Mouse (Mus musculus): ENCODE results near the gene Cisd3. TPM values are rescaled to one million over a fixed set of nuclear protein-coding genes. Genes with fewer than 3 reads are reported as not detected.

The Cisd3 gene
- polyA plus RNA-seq, 1 experiment from 2014 or later: 15.4 TPM

DNA sequence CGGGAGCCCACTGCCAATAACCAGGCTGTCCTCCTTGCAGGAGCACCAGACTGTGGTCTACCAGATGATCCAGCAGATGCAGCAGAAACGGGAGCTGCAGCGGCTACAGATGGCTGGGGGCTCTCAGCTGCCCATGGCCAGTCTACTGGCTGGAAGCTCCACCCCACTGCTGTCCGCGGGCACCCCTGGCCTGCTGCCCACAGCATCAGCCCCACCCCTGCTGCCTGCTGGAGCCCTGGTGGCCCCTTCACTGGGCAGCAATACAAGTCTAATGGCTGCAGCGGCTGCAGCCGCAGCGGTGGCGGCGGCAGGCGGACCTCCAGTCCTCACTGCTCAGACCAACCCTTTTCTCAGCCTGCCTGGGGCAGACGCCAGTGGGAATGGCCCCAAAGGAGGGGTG is 5.2 kb upstream of the Cisd3 start:
- peaks cover 28% of the 10 kb centered on the region for H3K4me1 ChIP-seq (replicated peaks; ENCODE audit: control insufficient read depth, insufficient read depth, low read length)
- H3K9me3 ChIP-seq (ENCODE audit: control insufficient read depth, low read length): no peaks in the 10 kb centered on the region
- H3K4me3 ChIP-seq (replicated peaks; ENCODE audit: low read length): no peak overlapping the region
- peaks cover 6% of the 10 kb centered on the region; the same call in 1 of the 2 replicates for H3K36me3 ChIP-seq (ENCODE audit: control insufficient read depth, insufficient read depth)
- 42% methylated on average over 12 of the region's 12 CpGs for WGBS
- H3K9ac ChIP-seq (replicated peaks; ENCODE audit: low read depth, low read length): no peak overlapping the region
- H3K27me3 ChIP-seq (replicated peaks; ENCODE audit: control insufficient read depth, insufficient read depth, low read length): no peaks in the 10 kb centered on the region
- peak; percentile 49; the same call in 1 of the 2 replicates for ATAC-seq
- H3K27ac ChIP-seq (ENCODE audit: low read length): no peak overlapping the region
- H3K4me2 ChIP-seq (ENCODE audit: low read length): no peak overlapping the region

DNA sequence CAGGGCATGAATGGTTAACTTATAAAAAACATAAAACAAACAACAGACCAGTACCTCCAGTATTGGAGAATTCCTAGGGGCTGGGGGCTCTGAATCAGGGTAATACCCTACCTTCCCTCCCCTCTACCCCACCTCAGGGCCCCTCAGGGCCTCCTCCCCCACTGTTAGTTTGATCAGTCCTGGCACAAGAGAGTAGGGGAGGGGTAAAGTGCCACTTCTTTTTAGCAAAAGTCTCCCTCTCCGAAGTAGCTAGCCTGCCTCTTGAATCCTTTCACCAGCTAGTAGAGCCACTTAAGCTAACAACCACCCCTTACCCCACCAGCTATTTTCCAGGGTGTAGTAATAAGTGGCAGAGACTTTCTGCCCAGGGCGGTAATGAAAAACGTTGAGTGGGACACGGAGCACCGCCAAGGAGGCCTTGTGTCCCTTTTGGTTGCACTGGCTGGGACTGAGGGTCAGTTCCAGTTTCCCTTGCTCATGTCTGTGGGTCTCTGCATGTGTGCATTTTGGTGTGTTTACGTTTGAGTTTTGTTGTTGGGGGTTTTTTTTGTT is 3.0 kb upstream of the Cisd3 start:
- Histone ChIP-seq H3K9ac (replicated peaks; ENCODE audit: low read depth, low read length) (no peak overlapping the region), H3K4me2 (ENCODE audit: low read length) (no peak overlapping the region), H3K27ac (ENCODE audit: low read length) (no peak overlapping the region), H3K27me3 (replicated peaks; ENCODE audit: control insufficient read depth, insufficient read depth, low read length) (no peaks in the 10 kb centered on the region), H3K4me3 (replicated peaks; ENCODE audit: low read length) (no peak overlapping the region), H3K4me1 (replicated peaks; ENCODE audit: control insufficient read depth, insufficient read depth, low read length) (peaks cover 24% of the 10 kb centered on the region), H3K36me3 (ENCODE audit: control insufficient read depth, insufficient read depth) (peaks cover 6% of the 10 kb centered on the region; the same call in 1 of the 2 replicates), H3K9me3 (ENCODE audit: control insufficient read depth, low read length) (no peaks in the 10 kb centered on the region)
- WGBS: 68% methylated on average over 6 of the region's 6 CpGs
- ATAC-seq: no peak

DNA sequence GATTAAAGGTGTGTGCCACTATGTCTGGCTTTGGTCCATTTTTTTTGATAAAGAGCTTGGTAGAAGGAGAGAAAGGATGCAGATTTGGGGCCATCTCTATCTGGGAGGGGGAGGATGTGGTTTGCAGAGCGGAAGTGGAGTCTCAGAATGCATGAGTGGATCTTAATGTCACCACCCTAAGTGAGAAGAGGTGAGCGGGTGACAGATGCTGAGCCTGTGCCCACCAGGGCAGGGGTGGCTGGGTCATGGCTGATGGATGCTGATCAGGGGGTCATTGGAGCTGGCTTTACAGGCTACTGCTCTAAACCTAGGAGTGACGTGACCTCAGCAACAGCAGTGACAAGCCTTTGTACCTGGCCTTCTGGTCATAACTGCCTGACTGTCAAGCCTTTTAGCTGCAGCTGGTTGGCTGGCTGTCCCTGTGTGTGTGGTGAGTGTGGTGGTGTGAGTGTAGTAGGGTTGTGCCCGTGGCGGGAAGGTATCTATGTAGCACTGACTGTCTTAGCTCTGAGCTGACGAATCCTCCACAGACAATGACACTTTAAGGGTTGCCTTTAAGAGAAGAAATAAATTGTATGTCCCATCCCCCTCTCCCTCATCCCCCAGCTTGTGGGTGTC is 1.5 kb upstream of the Cisd3 start:
- H3K4me2 ChIP-seq (ENCODE audit: low read length): no peak overlapping the region

DNA sequence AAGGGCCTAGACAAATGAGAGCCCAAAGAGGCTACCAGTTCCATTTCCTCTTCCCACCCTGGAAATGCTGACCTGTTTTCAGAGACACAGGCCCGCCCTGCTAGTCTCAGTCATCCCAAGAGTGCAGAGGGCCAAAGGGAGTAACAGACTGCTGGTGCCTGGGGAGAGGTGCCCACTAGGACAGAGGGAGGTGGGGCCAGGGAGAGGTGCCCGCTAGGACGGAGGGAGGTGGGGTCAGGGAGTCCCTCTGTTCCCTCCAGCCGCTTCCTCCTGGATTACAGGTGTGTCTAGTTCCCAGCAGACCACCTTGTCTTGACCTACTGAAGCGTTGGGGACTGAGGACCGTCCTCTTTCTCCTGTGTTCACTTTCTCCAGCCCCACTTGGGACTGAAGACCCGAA is 860 bp upstream of the Cisd3 start:
- Histone ChIP-seq H3K36me3 (ENCODE audit: control insufficient read depth, insufficient read depth) (peaks cover 4% of the 10 kb centered on the region; the same call in 1 of the 2 replicates), H3K4me1 (replicated peaks; ENCODE audit: control insufficient read depth, insufficient read depth, low read length) (peaks cover 14% of the 10 kb centered on the region), H3K4me3 (replicated peaks; ENCODE audit: low read length) (no peak overlapping the region), H3K27me3 (replicated peaks; ENCODE audit: control insufficient read depth, insufficient read depth, low read length) (no peaks in the 10 kb centered on the region), H3K27ac (ENCODE audit: low read length) (no peak overlapping the region), H3K9me3 (ENCODE audit: control insufficient read depth, low read length) (no peaks in the 10 kb centered on the region), H3K4me2 (ENCODE audit: low read length) (no peak overlapping the region), H3K9ac (replicated peaks; ENCODE audit: low read depth, low read length) (no peak overlapping the region)
- ATAC-seq: no peak
- WGBS: 55% methylated on average over 7 of the region's 7 CpGs

More for the DNA sequence above, 1.5 kb upstream of the Cisd3 start:
- ATAC-seq: no peak
- Histone ChIP-seq H3K27me3 (replicated peaks; ENCODE audit: control insufficient read depth, insufficient read depth, low read length) (no peaks in the 10 kb centered on the region), H3K36me3 (ENCODE audit: control insufficient read depth, insufficient read depth) (peaks cover 6% of the 10 kb centered on the region; the same call in 1 of the 2 replicates), H3K4me1 (replicated peaks; ENCODE audit: control insufficient read depth, insufficient read depth, low read length) (peaks cover 14% of the 10 kb centered on the region), H3K27ac (ENCODE audit: low read length) (no peak overlapping the region), H3K9ac (replicated peaks; ENCODE audit: low read depth, low read length) (no peak overlapping the region), H3K4me3 (replicated peaks; ENCODE audit: low read length) (no peak overlapping the region), H3K9me3 (ENCODE audit: control insufficient read depth, low read length) (no peaks in the 10 kb centered on the region)
- WGBS: 81% methylated on average over 6 of the region's 6 CpGs

DNA sequence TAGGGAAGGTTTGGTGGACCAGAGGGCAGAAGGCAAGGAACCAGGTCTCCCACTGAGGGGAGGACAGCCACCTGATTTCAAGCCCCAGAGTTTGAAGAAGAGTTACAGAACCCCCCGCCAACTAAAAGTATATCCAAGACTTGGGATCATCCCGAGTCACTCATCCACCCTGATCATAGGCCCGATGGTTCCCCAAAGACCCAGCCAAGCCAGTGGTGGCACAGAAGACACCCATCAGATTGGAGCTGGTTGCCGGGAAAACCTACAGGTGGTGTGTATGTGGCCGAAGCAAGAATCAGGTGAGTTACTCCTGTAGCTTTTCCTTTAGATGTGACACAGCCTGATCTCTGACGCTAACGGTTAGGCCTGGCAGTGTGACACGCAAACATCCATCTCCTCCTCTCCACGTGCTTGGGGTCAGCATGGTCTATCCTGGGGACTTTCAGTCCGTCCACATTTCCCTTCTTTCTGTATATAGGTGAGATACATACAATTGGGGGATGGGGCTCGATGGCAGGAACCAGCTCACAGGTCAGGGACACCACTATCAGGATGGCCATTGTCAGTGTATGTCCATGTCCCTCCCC is 789 bp downstream of the Cisd3 start:
- Histone ChIP-seq H3K9ac (replicated peaks; ENCODE audit: low read depth, low read length) (no peak overlapping the region), H3K4me3 (replicated peaks; ENCODE audit: low read length) (peak overlapping the region; percentile 39), H3K36me3 (ENCODE audit: control insufficient read depth, insufficient read depth) (peaks cover 15% of the 10 kb centered on the region), H3K27ac (ENCODE audit: low read length) (no peak overlapping the region), H3K4me1 (replicated peaks; ENCODE audit: control insufficient read depth, insufficient read depth, low read length) (peaks cover 10% of the 10 kb centered on the region), H3K9me3 (ENCODE audit: control insufficient read depth, low read length) (no peaks in the 10 kb centered on the region), H3K4me2 (ENCODE audit: low read length) (peak overlapping the region; percentile 68), H3K27me3 (replicated peaks; ENCODE audit: control insufficient read depth, insufficient read depth, low read length) (no peaks in the 10 kb centered on the region)
- WGBS: 75% methylated on average over 11 of the region's 11 CpGs
- no peak for ATAC-seq

DNA sequence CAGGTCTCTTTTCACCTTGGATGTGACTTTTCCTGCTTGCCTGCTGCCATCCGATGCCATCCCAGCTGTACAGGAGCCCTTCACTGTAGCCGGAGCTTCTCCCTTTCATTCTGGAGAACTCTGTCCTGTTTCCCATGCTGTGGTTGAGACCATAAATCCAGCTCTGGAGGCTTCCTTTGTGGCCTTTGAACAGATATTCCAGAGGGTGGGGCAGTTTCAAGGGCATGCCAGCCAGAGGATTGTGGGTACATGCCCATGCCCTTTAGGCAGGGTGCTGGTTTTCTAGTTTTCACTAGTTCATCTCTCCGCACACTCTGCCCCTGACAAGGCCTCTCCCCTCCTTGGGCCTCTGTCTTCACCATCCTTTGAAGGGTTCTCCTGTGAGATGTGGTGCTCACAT is 1.4 kb downstream of the Cisd3 start:
- 82% methylated on average over 3 of the region's 3 CpGs for WGBS
- ATAC-seq: no peak

DNA sequence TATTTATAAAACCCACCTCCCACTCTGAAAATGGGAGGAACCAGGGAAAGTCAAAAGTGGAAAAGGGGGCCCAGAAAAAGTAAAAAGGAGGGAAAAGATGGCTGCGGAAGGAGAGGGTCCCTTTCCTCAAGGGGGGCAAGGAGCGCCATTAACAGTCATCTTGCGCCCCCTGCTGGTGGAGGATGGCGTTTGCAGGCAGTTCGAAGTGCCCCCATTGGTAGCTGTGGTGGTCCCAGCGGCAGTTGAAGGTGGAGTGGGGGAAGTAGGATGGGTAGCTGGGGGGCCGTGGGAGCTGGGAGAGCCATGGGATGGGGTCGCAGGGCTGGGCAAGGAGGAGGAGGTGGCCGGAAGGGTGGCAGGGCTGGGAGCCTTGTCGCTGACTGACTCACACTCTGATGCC is 4.2 kb downstream of the Cisd3 start:
- Histone ChIP-seq H3K9ac (replicated peaks; ENCODE audit: low read depth, low read length) (no peak overlapping the region), H3K36me3 (ENCODE audit: control insufficient read depth, insufficient read depth) (peaks cover 14% of the 10 kb centered on the region), H3K9me3 (ENCODE audit: control insufficient read depth, low read length) (no peaks in the 10 kb centered on the region), H3K4me1 (replicated peaks; ENCODE audit: control insufficient read depth, insufficient read depth, low read length) (peaks cover 27% of the 10 kb centered on the region), H3K4me2 (ENCODE audit: low read length) (no peak overlapping the region), H3K27me3 (replicated peaks; ENCODE audit: control insufficient read depth, insufficient read depth, low read length) (no peaks in the 10 kb centered on the region), H3K27ac (ENCODE audit: low read length) (no peak overlapping the region), H3K4me3 (replicated peaks; ENCODE audit: low read length) (no peak overlapping the region)
- no peak; the same call in 1 of the 2 replicates for ATAC-seq
- 21% methylated on average over 10 of the region's 10 CpGs for WGBS

More for the DNA sequence above, 1.4 kb downstream of the Cisd3 start:
- H3K9me3 ChIP-seq (ENCODE audit: control insufficient read depth, low read length): no peaks in the 10 kb centered on the region
- peaks cover 10% of the 10 kb centered on the region for H3K4me1 ChIP-seq (replicated peaks; ENCODE audit: control insufficient read depth, insufficient read depth, low read length)
- H3K27me3 ChIP-seq (replicated peaks; ENCODE audit: control insufficient read depth, insufficient read depth, low read length): no peaks in the 10 kb centered on the region
- no peak overlapping the region for H3K9ac ChIP-seq (replicated peaks; ENCODE audit: low read depth, low read length)
- H3K4me3 ChIP-seq (replicated peaks; ENCODE audit: low read length): no peak overlapping the region
- H3K27ac ChIP-seq (ENCODE audit: low read length): no peak overlapping the region
- no peak overlapping the region for H3K4me2 ChIP-seq (ENCODE audit: low read length)
- H3K36me3 ChIP-seq (ENCODE audit: control insufficient read depth, insufficient read depth): peaks cover 13% of the 10 kb centered on the region

DNA sequence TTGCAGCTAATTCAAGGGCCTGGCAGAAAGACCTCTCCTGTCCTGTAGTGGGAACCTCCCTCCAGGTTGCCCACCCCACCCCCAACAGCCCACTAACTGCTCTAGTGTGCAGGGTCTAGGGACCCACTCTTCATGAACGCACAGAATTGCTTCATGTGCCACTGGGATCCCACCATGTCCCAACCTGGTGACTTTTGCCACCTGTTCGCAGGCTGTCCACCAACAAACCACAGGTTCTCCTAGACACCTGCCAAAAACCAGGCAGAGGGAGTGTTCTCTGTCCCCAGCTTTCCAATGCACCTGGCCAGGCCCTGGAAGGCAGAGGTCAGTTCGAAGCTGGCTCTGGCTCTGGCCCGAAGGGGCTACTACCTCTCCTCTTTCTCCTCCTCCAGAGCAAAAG is 8.8 kb downstream of the Cisd3 start:
- ATAC-seq: no peak
- Histone ChIP-seq H3K4me1 (replicated peaks; ENCODE audit: control insufficient read depth, insufficient read depth, low read length) (peaks cover 51% of the 10 kb centered on the region), H3K9ac (replicated peaks; ENCODE audit: low read depth, low read length) (no peak overlapping the region; the same call in 1 of the 2 replicates), H3K4me2 (ENCODE audit: low read length) (peak overlapping the region; percentile 20; the same call in 1 of the 2 replicates), H3K9me3 (ENCODE audit: control insufficient read depth, low read length) (no peaks in the 10 kb centered on the region), H3K36me3 (ENCODE audit: control insufficient read depth, insufficient read depth) (peaks cover 14% of the 10 kb centered on the region), H3K27ac (ENCODE audit: low read length) (peak overlapping the region; percentile 73), H3K27me3 (replicated peaks; ENCODE audit: control insufficient read depth, insufficient read depth, low read length) (no peaks in the 10 kb centered on the region), H3K4me3 (replicated peaks; ENCODE audit: low read length) (no peak overlapping the region)
- WGBS: 52% methylated on average over 4 of the region's 4 CpGs

DNA sequence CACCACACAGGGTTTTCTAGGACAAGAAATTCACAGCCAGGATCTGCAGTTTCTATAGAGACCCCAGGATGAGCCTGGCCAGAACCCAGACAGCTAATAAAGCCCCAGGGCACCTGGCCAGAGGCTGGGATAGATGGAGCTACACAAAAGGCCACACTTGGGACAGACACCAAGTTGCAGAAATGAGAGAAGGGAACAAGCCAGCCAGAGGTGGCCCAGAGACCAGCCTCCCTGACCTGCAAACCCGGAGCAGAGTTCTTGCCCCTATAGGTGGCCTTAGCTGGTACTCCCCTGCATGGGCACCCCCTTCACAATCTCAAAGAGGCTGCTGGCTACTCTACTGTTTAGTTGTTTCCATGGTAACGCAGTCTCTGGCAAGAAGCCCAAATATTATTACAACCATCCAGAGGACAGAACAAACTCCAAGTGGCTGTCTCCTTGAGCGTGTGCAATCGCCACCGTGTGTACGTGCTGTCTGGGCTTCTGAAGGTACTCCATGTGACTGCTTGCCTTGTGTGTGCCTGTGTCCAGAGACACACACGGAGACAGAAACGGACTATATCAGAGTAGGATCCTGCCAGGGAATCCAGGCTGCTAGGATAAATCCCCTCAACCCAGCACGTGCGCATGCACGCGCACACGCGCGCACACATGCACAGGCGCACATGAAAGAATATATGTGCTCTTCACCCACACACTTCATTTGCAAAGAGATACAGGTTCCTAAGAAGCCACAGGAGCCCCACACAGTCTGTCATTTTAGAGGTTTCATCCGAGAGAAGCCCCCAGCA is 9.5 kb downstream of the Cisd3 start:
- ATAC-seq: peak; percentile 13
- Histone ChIP-seq H3K4me2 (ENCODE audit: low read length) (peak overlapping the region; percentile 88), H3K4me1 (replicated peaks; ENCODE audit: control insufficient read depth, insufficient read depth, low read length) (peaks cover 51% of the 10 kb centered on the region), H3K9me3 (ENCODE audit: control insufficient read depth, low read length) (no peaks in the 10 kb centered on the region), H3K36me3 (ENCODE audit: control insufficient read depth, insufficient read depth) (peaks cover 12% of the 10 kb centered on the region), H3K4me3 (replicated peaks; ENCODE audit: low read length) (peak overlapping the region; percentile 26), H3K27me3 (replicated peaks; ENCODE audit: control insufficient read depth, insufficient read depth, low read length) (no peaks in the 10 kb centered on the region), H3K27ac (ENCODE audit: low read length) (peak overlapping the region; percentile 73), H3K9ac (replicated peaks; ENCODE audit: low read depth, low read length) (peak overlapping the region; percentile 28)
- 10% methylated on average over 17 of the region's 17 CpGs for WGBS

All from forebrain, embryonic 16.5 days (tissue).